Mouse (Mus musculus) midbrain, embryonic 13.5 days (tissue): ENCODE results near the gene Gm5134. TPM values are rescaled to one million over a fixed set of nuclear protein-coding genes. Genes with fewer than 3 reads are reported as not detected.

ENCODE experiments used
- microRNA-seq: library from miRNA; unstranded; fragments of <30 nt; microRNA quantifications from one replicate; pipeline ENCODE4, GENCODE M21; 2016
- polyA plus RNA-seq: library from polyadenylated mRNA; unstranded; fragments of >200 nt; fragmentation: Nextera tagmentation; extraction: Ambion mirVana; gene quantifications from 2 replicates; pipeline ENCODE4 v1.2.1, GENCODE M21; 2015

Gm5134 gene
- polyA plus RNA-seq, 1 experiment from 2014 or later = 0.07 TPM

Small RNAs within 50 kb of the gene (microRNA-seq; reads per million reads assigned to microRNA genes)
- gene Mir6409 = not detected

Other genes with a start within 250 kb of the Gm5134 start
- gene Cabin1, start 190.2 kb upstream of the Gm5134 start, polyA plus RNA-seq = 36.0 and 39.7 TPM in 2 replicates
- gene Ddt, start 181.1 kb upstream of the Gm5134 start, polyA plus RNA-seq = 83.7 and 87.8 TPM in 2 replicates
- not detected in 2 replicates for gene Gm20441, start 173.6 kb upstream of the Gm5134 start, polyA plus RNA-seq
- gene Gstt3, start 173.1 kb upstream of the Gm5134 start, polyA plus RNA-seq = 0.30 and 0.61 TPM in 2 replicates
- 4.8 and 5.5 TPM in 2 replicates for gene Gstt1, start 155.9 kb upstream of the Gm5134 start, polyA plus RNA-seq
- not detected in 2 replicates for gene Gstt4, start 132.0 kb upstream of the Gm5134 start, polyA plus RNA-seq
- gene Gstt2, start 117.1 kb upstream of the Gm5134 start, polyA plus RNA-seq = 5.8 and 5.9 TPM in 2 replicates
- gene Mif, start 94.3 kb upstream of the Gm5134 start, polyA plus RNA-seq = 1,337 and 1,364 TPM in 2 replicates
- gene Derl3, start 61.1 kb upstream of the Gm5134 start, polyA plus RNA-seq = 1.9 and 2.1 TPM in 2 replicates
- gene Smarcb1, start 32.9 kb upstream of the Gm5134 start, polyA plus RNA-seq = 323 and 327 TPM in 2 replicates
- 15.1 and 17.1 TPM in 2 replicates for gene Chchd10, start 21.4 kb upstream of the Gm5134 start, polyA plus RNA-seq
- 22.7 and 29.5 TPM in 2 replicates for gene Mmp11, start 18.0 kb upstream of the Gm5134 start, polyA plus RNA-seq
- 0.35 TPM in 1 of 2 replicates, not detected in the other for gene Gm867, start 13.8 kb upstream of the Gm5134 start, polyA plus RNA-seq
- 0.58 and 0.73 TPM in 2 replicates for gene Vpreb3, start 11.5 kb upstream of the Gm5134 start, polyA plus RNA-seq
- 14.1 and 14.9 TPM in 2 replicates for gene Zfp280b, start 78.1 kb downstream of the Gm5134 start, polyA plus RNA-seq
- not detected in 2 replicates for gene Slc5a4b, start 156.4 kb downstream of the Gm5134 start, polyA plus RNA-seq
- gene Slc5a4a, start 192.9 kb downstream of the Gm5134 start, polyA plus RNA-seq = 0.09 and 0.13 TPM in 2 replicates